Mouse (Mus musculus) erythroblast, embryonic 14.5 days (primary cell): ENCODE data around the gene Ttc24.

Source experiments
- GATA1 ChIP-seq: IDR thresholded peaks from 2 replicates; pipeline ENCODE4 v1.6.1; 2012; ENCODE audit warnings: low read length, inconsistent platforms, mixed read lengths
- TAL1 ChIP-seq: IDR thresholded peaks from 3 replicates; pipeline ENCODE4 v1.6.1; 2012; ENCODE audit warnings: low read length, inconsistent platforms, mixed read lengths

DNA sequence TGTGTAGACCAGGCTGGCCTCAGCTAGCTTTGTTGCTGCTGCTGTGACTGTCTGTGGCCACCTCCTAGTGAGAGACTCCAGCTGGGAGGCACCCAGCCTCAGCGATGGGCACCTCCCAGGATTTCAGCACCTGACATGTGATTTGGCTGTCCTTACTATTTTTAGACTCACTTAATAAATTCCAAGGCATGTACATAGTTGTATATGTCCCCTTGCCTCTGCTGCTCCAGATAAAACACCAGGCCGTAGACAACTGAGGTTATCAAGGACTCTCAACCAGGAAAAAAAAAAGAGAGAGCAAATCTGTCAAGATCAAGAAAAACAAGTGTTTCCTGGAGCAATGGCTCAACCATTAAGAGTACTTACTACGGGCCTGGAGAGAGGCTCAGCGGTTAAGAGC, 47.1 kb upstream of the Ttc24 start:
- TF ChIP-seq GATA1 (no peak), TAL1 (no peak)
